Mouse (Mus musculus) bone marrow, adult 2 months (tissue): ENCODE results near the gene Samd10. TPM values are rescaled to one million over a fixed set of nuclear protein-coding genes. Genes with fewer than 3 reads are reported as not detected.
A peak's percentile ranks its signal among the peaks of the same experiment; 100 is the strongest.

Source experiments
- H3K27ac ChIP-seq: fragments of 200-500 bp; 2 replicates; pipeline ENCODE4 v1.5.1; 2012; ENCODE audit warnings: low read depth, mild to moderate bottlenecking, control low read depth, inconsistent platforms, low read length; ENCODE audit not compliant: control insufficient read depth, poor library complexity, insufficient read depth
- H3K4me1 ChIP-seq: fragments of 200-500 bp; 2 replicates; pipeline ENCODE4 v1.6.1; 2011; ENCODE audit warnings: low read length; ENCODE audit not compliant: control insufficient read depth, insufficient read depth
- H3K4me3 ChIP-seq: fragments of 200-500 bp; replicated peaks from 2 replicates; pipeline ENCODE3; 2011; ENCODE audit warnings: mild to moderate bottlenecking, low read depth, low read length, control low read depth; ENCODE audit not compliant: control insufficient read depth
- CTCF ChIP-seq: fragments of 200-500 bp; IDR thresholded peaks from 2 replicates; pipeline ENCODE4 v1.5.1; 2011; ENCODE audit warnings: low read length, control low read depth; ENCODE audit not compliant: control insufficient read depth, insufficient read depth
- POLR2A ChIP-seq: fragments of 200-500 bp; IDR thresholded peaks from 2 replicates; pipeline ENCODE4 v1.6.1; 2011; ENCODE audit warnings: low read depth, mild to moderate bottlenecking, control low read depth, low read length, borderline replicate concordance; ENCODE audit not compliant: control insufficient read depth
- WGBS: fragments of 180-500 bp; shearing (Covaris S2); methylation state at CpG from one replicate; pipeline ENCODE4 v1.1.7; 2018; 5-methylcytosine and 5-hydroxymethylcytosine counted together
- polyA plus RNA-seq: library from polyadenylated mRNA; stranded (reverse); fragments of >200 nt; gene quantifications from 2 replicates; pipeline ENCODE4 v1.2.4, GENCODE M21; 2011; ENCODE audit warnings: low replicate concordance; ENCODE audit not compliant: missing spikeins, insufficient read depth, insufficient read length

The Samd10 gene
- polyA plus RNA-seq, 1 experiment: 6.5 TPM

- 81% methylated on average over 2 of the region's 2 CpGs for WGBS
- Histone ChIP-seq H3K27ac (no peak overlapping the region), H3K4me3 (no peak overlapping the region), H3K4me1 (no peaks in the 10 kb centered on the region)
- TF ChIP-seq POLR2A (no peak), CTCF (no peak)
Observed at GRCm38 (mm10) chr2:181582358-181582757, 16.7 kb downstream of the Samd10 start.

GRCm38 (mm10) chr2:181581402-181582120, 17.5 kb downstream of the Samd10 start:
- WGBS: under 1% methylated on average over 49 of the region's 49 CpGs
- peaks cover 1% of the 10 kb centered on the region; the same call in 1 of the 2 replicates for H3K4me1 ChIP-seq
- TF ChIP-seq POLR2A (peak; percentile 68; the same call in 1 of the 2 replicates), CTCF (peak; percentile 6; the same call in 1 of the 2 replicates)
- H3K27ac ChIP-seq: peak overlapping the region; percentile 92
- peak overlapping the region; percentile 74 for H3K4me3 ChIP-seq

GRCm38 (mm10) chr2:181581016-181581401, 18.0 kb downstream of the Samd10 start:
- peak overlapping the region; percentile 74 for H3K4me3 ChIP-seq
- TF ChIP-seq POLR2A (peak; percentile 52; the same call in 1 of the 2 replicates), CTCF (peak; percentile 98)
- under 1% methylated on average over 11 of the region's 11 CpGs for WGBS
- peaks cover 1% of the 10 kb centered on the region; the same call in 1 of the 2 replicates for H3K4me1 ChIP-seq
- H3K27ac ChIP-seq: peak overlapping the region; percentile 92

- 80% methylated on average over 5 of the region's 5 CpGs for WGBS
- Histone ChIP-seq H3K4me3 (peak overlapping the region; percentile 74), H3K4me1 (peaks cover 1% of the 10 kb centered on the region; the same call in 1 of the 2 replicates), H3K27ac (peak overlapping the region; percentile 21; the same call in 1 of the 2 replicates)
- TF ChIP-seq POLR2A (no peak), CTCF (no peak)
Observed at GRCm38 (mm10) chr2:181580131-181580772, 18.8 kb downstream of the Samd10 start.

- 74% methylated on average over 1 of the region's 1 CpGs for WGBS
- no peak overlapping the region for H3K27ac ChIP-seq
- peaks cover 1% of the 10 kb centered on the region; the same call in 1 of the 2 replicates for H3K4me1 ChIP-seq
- TF ChIP-seq CTCF: no peak
- TF ChIP-seq POLR2A: no peak
- no peak overlapping the region for H3K4me3 ChIP-seq
Observed at GRCm38 (mm10) chr2:181579681-181580080, 19.3 kb downstream of the Samd10 start.

- 74% methylated on average over 5 of the region's 5 CpGs for WGBS
- H3K4me3 ChIP-seq: no peak overlapping the region
- TF ChIP-seq POLR2A: no peak
- H3K27ac ChIP-seq: no peak overlapping the region
- H3K4me1 ChIP-seq: peaks cover 1% of the 10 kb centered on the region; the same call in 1 of the 2 replicates
Observed at GRCm38 (mm10) chr2:181578790-181579618, 20.0 kb downstream of the Samd10 start.

- H3K4me1 ChIP-seq: peaks cover 1% of the 10 kb centered on the region; the same call in 1 of the 2 replicates
- H3K4me3 ChIP-seq: no peak overlapping the region
- WGBS: 65% methylated on average over 7 of the region's 7 CpGs
- no peak overlapping the region for H3K27ac ChIP-seq
- no peak for TF ChIP-seq POLR2A
- no peak for TF ChIP-seq CTCF
Observed at GRCm38 (mm10) chr2:181577981-181578581, 20.9 kb downstream of the Samd10 start.

GRCm38 (mm10) chr2:181577126-181577525, 21.9 kb downstream of the Samd10 start:
- TF ChIP-seq CTCF (no peak), POLR2A (no peak)
- Histone ChIP-seq H3K4me1 (peaks cover 1% of the 10 kb centered on the region; the same call in 1 of the 2 replicates), H3K4me3 (no peak overlapping the region), H3K27ac (no peak overlapping the region)
- 73% methylated on average over 2 of the region's 2 CpGs for WGBS
